Mouse (Mus musculus): ENCODE measurements around the gene Snap47.

The Snap47 gene

GRCm38 (mm10) chr11:59451086-59451485 is at the start of gene Snap47:
TSS of gene Snap47 (minus strand) at chr11:59451186.
- no peak for DNase-seq (ENCODE audit: low spot score)

GRCm38 (mm10) chr11:59497747-59498146 is 46.8 kb upstream of the Snap47 start:
- no peak for DNase-seq (ENCODE audit: low spot score)

- no peak for DNase-seq (ENCODE audit: low spot score)
Measured at GRCm38 (mm10) chr11:59496672-59497310, 45.8 kb upstream of the Snap47 start.

- no peak for DNase-seq (ENCODE audit: low spot score)
Measured at GRCm38 (mm10) chr11:59486222-59486621, 35.2 kb upstream of the Snap47 start.

- no peak for DNase-seq (ENCODE audit: low spot score)
Measured at GRCm38 (mm10) chr11:59485641-59486040, 34.7 kb upstream of the Snap47 start.

GRCm38 (mm10) chr11:59483212-59483611 is 32.2 kb upstream of the Snap47 start:
- DNase-seq (ENCODE audit: low spot score) = peak; percentile 78

- DNase-seq (ENCODE audit: low spot score) = peak; percentile 14
Measured at GRCm38 (mm10) chr11:59477240-59477639, 26.3 kb upstream of the Snap47 start.

- peak; percentile 93 for DNase-seq (ENCODE audit: low spot score)
Measured at GRCm38 (mm10) chr11:59472326-59472677, 21.3 kb upstream of the Snap47 start, which contains the start of gene Zfp867. TSS of gene Zfp867 (minus strand) at chr11:59472474.

GRCm38 (mm10) chr11:59471413-59472325 is 20.7 kb upstream of the Snap47 start:
- no peak for DNase-seq (ENCODE audit: low spot score)

GRCm38 (mm10) chr11:59460459-59460858 is 9.5 kb upstream of the Snap47 start:
- no peak for DNase-seq (ENCODE audit: low spot score)

- peak; percentile 77 for DNase-seq (ENCODE audit: low spot score)
Measured at GRCm38 (mm10) chr11:59458973-59459372, 8.0 kb upstream of the Snap47 start.

GRCm38 (mm10) chr11:59456891-59457290 is 5.9 kb upstream of the Snap47 start:
- DNase-seq (ENCODE audit: low spot score) = no peak

- no peak for DNase-seq (ENCODE audit: low spot score)
Measured at GRCm38 (mm10) chr11:59456346-59456745, 5.4 kb upstream of the Snap47 start.

- DNase-seq (ENCODE audit: low spot score) = peak; percentile 45
Measured at GRCm38 (mm10) chr11:59450230-59450771, 685 bp downstream of the Snap47 start.

GRCm38 (mm10) chr11:59449741-59450229 is 1.2 kb downstream of the Snap47 start, which contains the start of gene Jmjd4:
TSS of gene Jmjd4 (plus strand) at chr11:59450045.
- DNase-seq (ENCODE audit: low spot score) = peak; percentile 89

GRCm38 (mm10) chr11:59443102-59443501 is 7.9 kb downstream of the Snap47 start:
- DNase-seq (ENCODE audit: low spot score) = no peak

GRCm38 (mm10) chr11:59437954-59438353 is 13.0 kb downstream of the Snap47 start:
- no peak for DNase-seq (ENCODE audit: low spot score)

- DNase-seq (ENCODE audit: low spot score) = peak; percentile 91
Measured at GRCm38 (mm10) chr11:59432261-59432660, 18.7 kb downstream of the Snap47 start.

- no peak for DNase-seq (ENCODE audit: low spot score)
Measured at GRCm38 (mm10) chr11:59429959-59430358, 21.0 kb downstream of the Snap47 start.

GRCm38 (mm10) chr11:59428057-59428660 is 22.8 kb downstream of the Snap47 start:
- no peak for DNase-seq (ENCODE audit: low spot score)

- peak; percentile 52 for DNase-seq (ENCODE audit: low spot score)
Measured at GRCm38 (mm10) chr11:59425671-59426101, 25.3 kb downstream of the Snap47 start.

- DNase-seq (ENCODE audit: low spot score) = no peak
Measured at GRCm38 (mm10) chr11:59423010-59423588, 27.9 kb downstream of the Snap47 start.

Data from adipocyte (in vitro differentiated cells).